Mouse (Mus musculus): ENCODE data around the gene Pgrmc1. TPM values are rescaled to one million over a fixed set of nuclear protein-coding genes. Genes with fewer than 3 reads are reported as not detected.

Pgrmc1 gene
- polyA plus RNA-seq, 1 experiment from 2014 or later: 196 TPM

DNA sequence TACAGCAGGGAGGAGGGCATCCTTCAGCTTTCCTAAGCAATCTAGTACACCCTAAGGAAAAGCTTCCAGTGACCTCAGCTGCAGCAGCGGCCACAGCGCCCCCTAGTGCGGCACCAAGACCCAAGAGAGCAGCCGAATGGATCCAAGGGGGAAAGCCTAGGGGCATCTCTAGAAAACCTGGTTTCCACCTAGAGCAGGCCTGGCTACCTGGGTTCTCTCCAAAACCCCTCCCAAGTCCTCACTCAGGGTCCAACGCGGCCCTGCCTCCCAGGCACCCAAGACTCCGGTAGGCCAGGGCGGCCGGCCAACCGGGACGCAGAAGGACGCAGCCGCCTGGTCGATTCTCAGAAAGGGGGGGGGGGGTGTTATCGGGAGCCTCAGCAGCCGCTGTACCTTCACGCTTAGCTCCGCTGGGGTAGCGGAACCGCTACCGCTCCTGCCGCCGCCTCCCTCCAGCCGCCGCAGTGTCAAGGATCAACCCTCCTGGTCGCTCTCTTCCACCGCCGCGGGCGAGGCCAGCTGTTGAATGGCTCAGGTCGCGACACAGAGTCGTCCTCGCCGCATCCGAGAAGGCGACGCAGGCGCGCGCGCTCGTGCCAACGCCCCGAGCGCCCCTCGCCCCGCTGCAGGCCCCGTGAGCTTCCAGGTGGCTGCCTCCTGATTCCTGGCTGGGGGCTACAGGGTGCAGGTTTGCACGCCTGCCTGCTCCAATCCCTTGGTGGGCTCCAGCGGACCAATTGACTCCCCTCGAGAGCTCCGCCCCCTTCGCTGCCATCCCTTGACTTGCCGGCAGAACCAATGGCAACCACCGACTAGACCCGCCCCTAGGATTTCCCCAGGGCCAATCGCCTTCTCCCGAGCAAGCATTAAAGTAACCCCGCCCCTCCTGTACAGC lies 46.9 kb downstream of the Pgrmc1 start, which contains the start of gene Akap17b:
TSS of gene Akap17b (minus strand) at position 739 of the 895 bp plus-strand sequence.
- Histone ChIP-seq H3K4me1 (no peaks in the 10 kb centered on the region), H3K36me3 (no peaks in the 10 kb centered on the region), H3K27me3 (ENCODE audit: insufficient read depth, poor library complexity, severe bottlenecking) (no peaks in the 10 kb centered on the region), H3K27ac (peak within 1 kb of the TSS; percentile 86), H3K4me3 (peak within 1 kb of the TSS; percentile 69), H3K9me3 (no peaks in the 10 kb centered on the region)
- peak; percentile 93 for DNase-seq (ENCODE audit: low spot score)
- 17% methylated on average over 60 of the region's 60 CpGs for WGBS

Other genes starting within 250 kb of the Pgrmc1 start
- gene Gm6268, start 196.9 kb upstream of the Pgrmc1 start, polyA plus RNA-seq (2016; fragmentation: Nextera tagmentation; extraction: Ambion mirVana): not detected in 2 replicates
- gene Gm14569, start 106.4 kb upstream of the Pgrmc1 start, polyA plus RNA-seq (2016; fragmentation: Nextera tagmentation; extraction: Ambion mirVana): not detected in 2 replicates
- gene Akap17b, start 47.2 kb downstream of the Pgrmc1 start, polyA plus RNA-seq (2016; fragmentation: Nextera tagmentation; extraction: Ambion mirVana): 0.94 and 2.0 TPM in 2 replicates
- gene Slc25a43, start 145.5 kb downstream of the Pgrmc1 start, polyA plus RNA-seq (2016; fragmentation: Nextera tagmentation; extraction: Ambion mirVana): 2.2 and 3.1 TPM in 2 replicates
- 1,068 and 1,241 TPM in 2 replicates for gene Slc25a5, start 197.4 kb downstream of the Pgrmc1 start, polyA plus RNA-seq (2016; fragmentation: Nextera tagmentation; extraction: Ambion mirVana)

Measured in heart, embryonic 10.5 days (tissue).